Mouse (Mus musculus) embryonic facial prominence, embryonic 11.5 days (tissue): ENCODE measurements at regions not wholly inside any gene's neighbourhood (a gene's known extent, or its start where the extent isn't known, plus 50 kb on each side); places are given as distances from the start of the nearest gene placed in this dataset.

Source experiments
- ATAC-seq: fragments of 200-750 bp; cut with Nextera tagmentation; replicated peaks from 2 replicates; pipeline ENCODE4 v1.8.0; 2017; ENCODE audit warnings: low read depth; ENCODE audit not compliant: insufficient number of reproducible peaks, low FRiP score, low TSS enrichment
- DNase-seq: peaks from one replicate; pipeline ENCODE4 v3.0.0-alpha.2; 2015; ENCODE audit warnings: low spot score
- H3K27ac ChIP-seq: fragments of 300-500 bp; sonication (generic); replicated peaks from 2 replicates; pipeline ENCODE4 v1.5.1; 2014; ENCODE audit warnings: mild to moderate bottlenecking, low read depth, low read length, control low read depth
- H3K27me3 ChIP-seq: fragments of 300-500 bp; sonication (generic); 2 replicates; pipeline ENCODE4 v1.6.1; 2014; ENCODE audit warnings: mild to moderate bottlenecking, low read length, moderate library complexity, mixed read lengths; ENCODE audit not compliant: control insufficient read depth, insufficient read depth
- H3K36me3 ChIP-seq: fragments of 300-500 bp; sonication (generic); replicated peaks from 2 replicates; pipeline ENCODE4 v1.6.1; 2014; ENCODE audit warnings: low read depth, mild to moderate bottlenecking, low read length, moderate library complexity, mixed read lengths; ENCODE audit not compliant: control insufficient read depth, insufficient read depth
- H3K4me1 ChIP-seq: fragments of 300-500 bp; sonication (generic); 2 replicates; pipeline ENCODE4 v1.6.1; 2014; ENCODE audit warnings: low read length, mixed read lengths; ENCODE audit not compliant: control insufficient read depth, insufficient read depth
- H3K4me2 ChIP-seq: fragments of 300-500 bp; sonication (generic); 2 replicates; pipeline ENCODE4 v1.6.1; 2014; ENCODE audit warnings: low read depth, mild to moderate bottlenecking, control low read depth, low read length, moderate library complexity
- H3K4me3 ChIP-seq: fragments of 300-500 bp; sonication (generic); 2 replicates; pipeline ENCODE4 v1.5.1; 2014; ENCODE audit warnings: low read depth, low read length, control low read depth
- H3K9ac ChIP-seq: fragments of 300-500 bp; sonication (generic); replicated peaks from 2 replicates; pipeline ENCODE4 v1.6.1; 2014; ENCODE audit warnings: mild to moderate bottlenecking, control low read depth, low read length
- H3K9me3 ChIP-seq: fragments of 300-500 bp; sonication (generic); replicated peaks from 2 replicates; pipeline ENCODE4 v1.6.1; 2016; ENCODE audit warnings: mild to moderate bottlenecking, low read length, inconsistent platforms, mixed read lengths; ENCODE audit not compliant: control insufficient read depth
- WGBS: fragments of 180-500 bp; shearing (Covaris S2); extraction: QIAGEN DNeasy Blood & Tissue Kit; methylation state at CpG from one replicate; pipeline ENCODE4 v1.1.7; 2014; 5-methylcytosine and 5-hydroxymethylcytosine counted together

- H3K27me3 ChIP-seq: no peaks in the 10 kb centered on the region
- 86% methylated on average over 4 of the region's 4 CpGs for WGBS
- no peak for ATAC-seq
Observed at GRCm38 (mm10) chr16:76096363-76096762, 74.3 kb upstream of the Samsn1 start.

DNA sequence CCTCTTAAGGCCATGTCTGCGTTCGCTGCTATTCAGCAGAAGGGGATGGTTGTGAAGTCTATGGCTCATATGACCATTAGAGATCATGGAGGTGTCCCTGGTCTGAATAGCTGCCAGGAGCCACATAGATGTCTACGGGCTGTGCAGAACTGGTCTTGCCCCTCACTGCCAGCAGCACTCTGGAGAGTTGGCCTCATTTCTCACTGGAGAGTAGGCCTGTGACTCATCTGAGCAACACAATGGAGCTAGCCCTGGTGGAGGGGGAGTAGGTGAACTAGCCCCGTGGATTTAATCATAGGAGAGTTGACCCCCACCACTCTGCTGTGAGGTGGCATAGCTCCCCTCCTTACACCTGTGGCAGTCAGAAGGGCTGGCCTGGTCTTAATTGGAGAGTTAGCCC lies 63.3 kb upstream of the Samsn1 start:
- ATAC-seq (0 out of 2 replicates have a peak, but pooled peaks have one; percentile 14), DNase-seq (no peak)
- Histone ChIP-seq H3K9ac (no peak overlapping the region), H3K4me2 (no peak overlapping the region), H3K27ac (no peak overlapping the region), H3K36me3 (no peaks in the 10 kb centered on the region), H3K4me1 (no peaks in the 10 kb centered on the region), H3K4me3 (no peak overlapping the region), H3K9me3 (no peaks in the 10 kb centered on the region), H3K27me3 (no peaks in the 10 kb centered on the region)
- 89% methylated on average over 4 of the region's 4 CpGs for WGBS

More at GRCm38 (mm10) chr16:76096363-76096762, 74.3 kb upstream of the Samsn1 start:
- Histone ChIP-seq H3K27ac (no peak overlapping the region), H3K4me2 (no peak overlapping the region), H3K4me3 (no peak overlapping the region), H3K4me1 (no peaks in the 10 kb centered on the region), H3K9ac (no peak overlapping the region), H3K9me3 (no peaks in the 10 kb centered on the region), H3K36me3 (no peaks in the 10 kb centered on the region)
- DNase-seq: no peak

GRCm38 (mm10) chr16:76082465-76082864 lies 60.4 kb upstream of the Samsn1 start:
- H3K36me3 ChIP-seq: no peaks in the 10 kb centered on the region
- no peaks in the 10 kb centered on the region for H3K27me3 ChIP-seq
- no peaks in the 10 kb centered on the region for H3K9me3 ChIP-seq
- WGBS: 78% methylated on average over 4 of the region's 4 CpGs
- H3K4me3 ChIP-seq: no peak overlapping the region
- ATAC-seq (no peak), DNase-seq (no peak)
- no peaks in the 10 kb centered on the region for H3K4me1 ChIP-seq
- no peak overlapping the region for H3K27ac ChIP-seq
- no peak overlapping the region for H3K4me2 ChIP-seq
- H3K9ac ChIP-seq: no peak overlapping the region

DNA sequence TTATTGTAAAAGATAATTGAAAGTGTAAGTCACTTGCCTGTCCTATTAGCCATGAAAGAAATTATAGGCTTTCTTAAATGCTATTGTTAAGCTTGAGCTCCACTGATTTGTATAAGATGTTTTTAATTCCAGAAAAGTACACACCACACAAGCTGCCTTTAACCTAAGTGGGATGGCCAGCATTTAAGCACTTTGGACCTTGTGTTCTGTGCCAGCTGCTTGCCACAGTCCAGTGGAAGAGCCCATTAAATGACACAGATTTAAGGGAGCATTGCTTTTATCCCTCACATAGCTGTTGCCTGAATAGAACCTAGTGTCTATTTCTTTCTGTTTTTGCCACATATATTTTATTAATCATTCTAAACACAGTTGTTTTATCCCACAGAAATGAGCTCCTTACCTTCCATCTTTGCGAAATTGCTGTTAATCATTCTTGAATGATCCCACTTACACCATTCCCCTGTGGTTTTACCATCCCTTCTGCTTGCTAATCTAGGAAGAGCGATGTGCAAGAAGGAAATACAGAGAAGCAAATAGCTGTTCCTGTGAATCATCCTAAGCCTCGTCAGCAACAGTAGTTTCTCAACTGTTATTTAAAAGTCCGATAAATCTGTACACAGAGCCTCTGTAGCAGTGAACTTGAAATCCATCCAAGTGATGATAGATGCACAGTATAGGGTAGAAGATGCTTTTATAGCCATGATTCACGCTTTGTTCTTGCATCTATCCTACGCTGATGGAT lies 57.9 kb upstream of the Samsn1 start:
- Histone ChIP-seq H3K4me3 (no peak overlapping the region), H3K4me1 (no peaks in the 10 kb centered on the region), H3K27ac (no peak overlapping the region), H3K4me2 (no peak overlapping the region), H3K27me3 (no peaks in the 10 kb centered on the region), H3K9ac (no peak overlapping the region), H3K36me3 (no peaks in the 10 kb centered on the region), H3K9me3 (no peaks in the 10 kb centered on the region)
- no peak for DNase-seq
- no peak for ATAC-seq
- WGBS: 90% methylated on average over 6 of the region's 6 CpGs

GRCm38 (mm10) chr16:76078219-76078618 lies 56.1 kb upstream of the Samsn1 start:
- no peak overlapping the region for H3K9ac ChIP-seq
- no peaks in the 10 kb centered on the region for H3K36me3 ChIP-seq
- DNase-seq: no peak
- no peaks in the 10 kb centered on the region for H3K27me3 ChIP-seq
- no peak for ATAC-seq
- H3K4me3 ChIP-seq: no peak overlapping the region
- no peak overlapping the region for H3K27ac ChIP-seq
- H3K9me3 ChIP-seq: no peaks in the 10 kb centered on the region
- 89% methylated on average over 5 of the region's 5 CpGs for WGBS
- H3K4me1 ChIP-seq: no peaks in the 10 kb centered on the region
- no peak overlapping the region for H3K4me2 ChIP-seq

DNA sequence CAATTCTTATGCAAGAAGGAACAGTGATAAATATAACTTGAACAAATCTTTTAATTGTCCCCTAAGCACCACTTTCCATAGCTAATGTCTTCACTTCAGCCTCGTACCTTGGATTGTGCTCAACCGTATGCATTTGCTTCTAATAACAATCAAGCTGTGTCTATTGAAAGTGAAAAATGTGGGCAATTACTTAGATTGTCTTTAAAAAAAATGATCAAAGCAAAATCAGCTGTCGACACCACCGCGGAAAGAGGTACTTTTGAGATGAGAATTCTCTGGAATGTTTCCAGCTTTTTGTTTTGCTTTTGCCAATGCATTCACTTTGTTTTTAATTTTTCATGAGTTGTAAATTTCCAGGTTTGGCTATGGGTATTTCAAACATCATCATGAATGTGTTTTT lies 54.1 kb upstream of the Samsn1 start:
- no peaks in the 10 kb centered on the region for H3K36me3 ChIP-seq
- no peaks in the 10 kb centered on the region for H3K9me3 ChIP-seq
- DNase-seq (no peak), ATAC-seq (no peak)
- no peak overlapping the region for H3K4me2 ChIP-seq
- no peak overlapping the region for H3K4me3 ChIP-seq
- H3K27ac ChIP-seq: no peak overlapping the region
- no peaks in the 10 kb centered on the region for H3K4me1 ChIP-seq
- no peak overlapping the region for H3K9ac ChIP-seq
- 59% methylated on average over 5 of the region's 5 CpGs for WGBS
- no peaks in the 10 kb centered on the region for H3K27me3 ChIP-seq
